Comparison of ENCODE assay signal across 8 mouse cellular contexts in genomic region chr15:92264980-92265707, GRCm38 (mm10).
DNase-seq lines count a peak whose midpoint lies in the region; ATAC-seq and TF ChIP-seq lines count a peak whose summit lies in the region.

No protein-coding gene starts in this region.

- intact Hi-C loops in gastrocnemius, adult 2 months (cut with DNase I): loop anchor here (5.0 to 10.0 kb wide), 2 partner anchors 170 to 952 kb away; no protein-coding TSS in a partner anchor
- intact Hi-C loops in gastrocnemius, postnatal 36 days (cut with DNase I): no loop called here

- H3K27ac ChIP-seq in gastrocnemius, adult 2 months: no peak overlapping the region
- no peak overlapping the region for H3K27ac ChIP-seq in embryonic facial prominence, embryonic 14.5 days (replicated peaks; ENCODE audit: low read depth, low read length)

- no peaks in the 10 kb centered on the region for H3K4me1 ChIP-seq in embryonic facial prominence, embryonic 14.5 days (ENCODE audit: control insufficient read depth, insufficient read depth, low read length)

- H3K36me3 ChIP-seq in embryonic facial prominence, embryonic 14.5 days (ENCODE audit: control insufficient read depth, insufficient read depth, low read length): no peaks in the 10 kb centered on the region

- H3K9ac ChIP-seq in embryonic facial prominence, embryonic 14.5 days (ENCODE audit: low read depth, low read length): no peak overlapping the region

- ATAC-seq in embryonic facial prominence, embryonic 14.5 days (ENCODE audit: low read depth): no peak

- H3K4me3 ChIP-seq in gastrocnemius, adult 2 months: no peak overlapping the region
- H3K4me3 ChIP-seq in embryonic facial prominence, embryonic 14.5 days (ENCODE audit: low read depth, low read length): no peak overlapping the region

- DNase-seq in gastrocnemius, adult 2 months: peak; percentile 16
- no peak for DNase-seq in gastrocnemius, postnatal 36 days
- DNase-seq in 3T3-L1 (ENCODE audit: low read depth, low spot score): peak; percentile 76
- peak; percentile 18 for DNase-seq in adrenal gland, adult 2 months
- peak; percentile 64 for DNase-seq in embryonic facial prominence, embryonic 14.5 days (ENCODE audit: low spot score)
- peak; percentile 7 for DNase-seq in large intestine, adult 2 months (ENCODE audit: low read depth, low spot score)
- peak; percentile 39 for DNase-seq in lung, postnatal 10 days
- DNase-seq in thymus, postnatal 0 days (ENCODE audit: low spot score): peak; percentile 44

- peak; percentile 79 for TF ChIP-seq CTCF in gastrocnemius, adult 2 months (IDR thresholded peaks at IDR 0.05)

- H3K9me3 ChIP-seq in embryonic facial prominence, embryonic 14.5 days (ENCODE audit: control insufficient read depth, low read length): no peaks in the 10 kb centered on the region

- WGBS in embryonic facial prominence, embryonic 14.5 days: 19% methylated on average over 7 of the region's 7 CpGs
- 16% methylated on average over 7 of the region's 7 CpGs for WGBS in large intestine, adult 2 months

- H3K27me3 ChIP-seq in embryonic facial prominence, embryonic 14.5 days (replicated peaks; ENCODE audit: control insufficient read depth, insufficient read depth, low read length): no peaks in the 10 kb centered on the region

- no peak overlapping the region for H3K4me2 ChIP-seq in embryonic facial prominence, embryonic 14.5 days (ENCODE audit: low read depth, low read length)

Comparison
In these comparisons a context has a peak if more than half of its experiments do, and no peak if none do; other contexts are left out.
1. DNase-seq: peak in gastrocnemius, adult 2 months (single experiment), 3T3-L1 (single experiment), adrenal gland, adult 2 months (single experiment), embryonic facial prominence, embryonic 14.5 days (single experiment), large intestine, adult 2 months (single experiment), lung, postnatal 10 days (single experiment) and thymus, postnatal 0 days (single experiment); none in gastrocnemius, postnatal 36 days (0 of 2).